Mouse (Mus musculus) Muller cell, postnatal 12 days (primary cell): ENCODE data around the gene Cyp2w1.

Experiments used
- DNase-seq: peaks from one replicate; pipeline ENCODE4 v3.0.0-alpha.2; 2015; ENCODE audit errors: inconsistent ontology term

The Cyp2w1 gene

GRCm38 (mm10) chr5:139364911-139365571 is 12.6 kb downstream of the Cyp2w1 start:
- DNase-seq = no peak

DNA sequence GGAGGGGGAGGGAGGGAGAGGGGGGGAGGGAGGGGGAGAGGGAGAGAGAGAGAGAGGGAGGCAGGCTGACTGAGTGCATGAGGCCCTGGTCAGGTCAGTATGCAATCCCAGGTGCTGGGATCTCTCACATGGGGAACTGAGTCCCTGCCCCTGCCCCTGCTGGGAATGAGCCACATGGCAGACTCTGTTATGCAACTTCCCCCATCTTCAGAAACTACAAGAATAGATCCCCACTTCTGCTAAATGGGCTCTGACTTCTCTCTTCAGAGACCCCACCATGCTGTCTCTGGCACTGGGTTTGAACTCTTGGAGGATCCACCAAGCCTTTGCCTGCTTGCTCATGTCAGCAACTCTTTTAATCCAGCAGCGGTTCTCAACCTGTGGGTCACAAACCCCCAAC is 13.4 kb downstream of the Cyp2w1 start:
- DNase-seq = no peak

DNA sequence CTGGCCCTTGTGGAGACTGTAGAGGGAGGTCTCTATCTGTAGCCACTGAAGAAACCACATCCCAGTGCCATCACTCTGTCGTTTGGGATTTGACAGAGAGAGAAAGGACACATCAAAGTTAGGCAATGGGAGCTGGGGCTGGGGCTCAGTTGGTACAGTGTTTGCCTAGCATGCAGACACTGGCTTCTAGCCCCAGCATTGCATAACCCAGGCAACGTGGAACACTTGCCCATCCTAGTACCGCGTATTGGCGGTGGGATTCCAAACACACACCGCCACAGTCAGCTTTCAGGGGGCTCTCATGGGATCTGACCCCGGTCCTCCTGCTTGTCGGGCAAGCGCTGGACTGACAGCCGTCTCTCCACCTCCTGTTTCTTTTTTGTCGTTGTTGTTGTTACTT is 14.1 kb downstream of the Cyp2w1 start:
- no peak for DNase-seq

- DNase-seq = no peak
Measured at GRCm38 (mm10) chr5:139367884-139368458, 15.6 kb downstream of the Cyp2w1 start.

- DNase-seq = no peak
Measured at GRCm38 (mm10) chr5:139368638-139369320, 16.4 kb downstream of the Cyp2w1 start.

DNA sequence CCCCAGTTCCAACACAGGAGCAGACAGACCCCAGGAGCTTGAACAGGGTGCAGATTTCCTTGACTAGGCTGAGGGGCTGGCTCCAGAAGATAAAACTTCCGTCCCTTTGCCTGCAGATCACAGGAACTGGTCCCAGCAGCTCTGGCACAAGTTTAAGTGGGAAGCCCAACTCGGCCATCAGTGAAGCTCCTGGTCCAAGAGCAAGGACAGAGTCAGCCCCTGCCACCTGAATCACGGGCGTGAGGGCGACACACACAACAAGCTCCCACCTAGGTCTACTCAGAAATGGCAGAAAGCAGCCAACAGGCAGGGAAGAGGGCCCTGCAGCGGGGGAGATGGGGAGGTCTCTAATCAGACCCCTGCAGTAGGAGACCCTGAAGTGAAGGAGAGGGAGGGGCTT is 17.9 kb downstream of the Cyp2w1 start:
- DNase-seq = no peak

DNA sequence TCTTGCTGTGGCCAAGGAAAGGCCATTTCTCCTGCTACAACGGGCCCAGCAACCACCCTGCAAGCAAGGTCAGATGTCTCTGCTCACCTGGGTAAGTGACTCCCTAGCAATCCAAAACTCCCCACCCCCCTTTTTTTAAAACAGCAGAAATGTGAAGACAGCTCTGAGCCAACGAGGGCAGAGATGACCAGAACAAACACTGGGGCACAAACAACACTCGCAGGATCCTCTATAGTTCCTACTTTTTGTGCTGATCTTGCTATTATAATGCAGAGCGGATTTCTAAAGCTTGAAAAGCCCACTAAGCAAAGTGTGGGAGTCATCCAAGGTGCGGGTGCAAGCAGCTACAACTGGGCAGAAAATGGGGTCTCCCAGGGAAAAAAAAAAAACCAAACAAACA is 18.7 kb downstream of the Cyp2w1 start:
- no peak for DNase-seq

DNA sequence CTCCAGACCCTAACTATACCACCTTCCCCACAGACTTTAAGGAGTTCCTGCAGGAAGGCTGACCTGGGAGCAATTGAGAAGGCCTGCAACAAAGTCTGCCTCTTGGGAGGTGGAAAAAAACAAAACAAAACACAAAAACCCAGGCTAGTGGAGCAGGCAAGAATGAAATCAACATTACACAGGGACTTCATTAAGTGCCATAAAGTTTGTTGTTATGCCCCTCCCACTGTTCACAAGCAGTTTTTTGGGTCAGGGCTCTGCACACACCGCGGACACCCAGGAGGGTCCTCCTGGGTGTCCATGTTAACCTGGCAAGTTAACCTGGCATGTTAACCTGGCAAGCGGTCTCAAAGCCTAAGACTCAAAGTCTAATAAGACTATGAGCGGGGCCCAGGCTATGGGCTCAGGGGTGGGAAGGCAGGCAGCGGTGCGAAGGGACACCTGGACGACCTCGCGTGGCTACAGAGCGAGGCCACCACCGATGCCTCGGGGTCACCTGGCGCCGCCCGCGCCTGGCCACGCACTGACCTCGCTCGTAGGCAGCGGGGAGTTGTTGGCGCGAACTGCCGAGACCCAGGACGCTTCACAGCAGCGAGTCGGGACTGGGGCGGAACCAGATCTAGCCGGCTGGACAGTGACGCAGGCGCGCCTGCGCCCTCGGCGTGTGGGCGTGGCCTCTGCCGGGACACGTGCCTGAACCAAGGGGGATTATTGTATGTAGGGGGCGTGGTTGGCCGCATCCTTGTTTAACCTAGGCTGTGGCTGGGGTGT is 19.4 kb downstream of the Cyp2w1 start:
- DNase-seq = peak; percentile 92

DNA sequence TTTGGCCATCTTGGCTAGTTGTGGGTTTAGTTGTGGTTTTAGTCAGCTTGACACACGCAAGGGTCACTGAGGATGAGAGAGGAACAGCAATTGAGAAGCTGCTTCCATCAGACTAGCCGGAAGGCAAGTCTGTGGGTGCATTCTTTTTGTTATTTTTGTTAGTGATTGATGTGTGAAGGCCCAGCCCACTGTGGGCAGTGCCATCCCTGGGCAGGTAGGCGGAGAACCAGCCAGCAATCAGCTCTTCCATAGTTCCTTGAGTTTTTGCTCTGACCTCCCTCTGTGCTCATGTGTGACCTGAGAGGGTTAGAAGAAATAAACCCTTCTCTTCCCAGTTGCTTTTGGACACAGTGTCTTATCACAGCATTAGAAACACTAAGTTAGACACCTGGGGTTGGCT is 20.7 kb downstream of the Cyp2w1 start:
- DNase-seq = no peak

GRCm38 (mm10) chr5:139373889-139374444 is 21.6 kb downstream of the Cyp2w1 start:
- DNase-seq = no peak

- DNase-seq = no peak
Measured at GRCm38 (mm10) chr5:139374841-139375240, 22.4 kb downstream of the Cyp2w1 start.

GRCm38 (mm10) chr5:139377468-139378270 is 25.3 kb downstream of the Cyp2w1 start, which contains the start of gene Gpr146:
Gene Gpr146 (plus strand): TSS chr5:139377697.
- DNase-seq = peak; percentile 63

- no peak for DNase-seq
Measured at GRCm38 (mm10) chr5:139378271-139378556, 25.8 kb downstream of the Cyp2w1 start.

- DNase-seq = peak; percentile 95
Measured at GRCm38 (mm10) chr5:139378986-139379629, 26.7 kb downstream of the Cyp2w1 start.

DNA sequence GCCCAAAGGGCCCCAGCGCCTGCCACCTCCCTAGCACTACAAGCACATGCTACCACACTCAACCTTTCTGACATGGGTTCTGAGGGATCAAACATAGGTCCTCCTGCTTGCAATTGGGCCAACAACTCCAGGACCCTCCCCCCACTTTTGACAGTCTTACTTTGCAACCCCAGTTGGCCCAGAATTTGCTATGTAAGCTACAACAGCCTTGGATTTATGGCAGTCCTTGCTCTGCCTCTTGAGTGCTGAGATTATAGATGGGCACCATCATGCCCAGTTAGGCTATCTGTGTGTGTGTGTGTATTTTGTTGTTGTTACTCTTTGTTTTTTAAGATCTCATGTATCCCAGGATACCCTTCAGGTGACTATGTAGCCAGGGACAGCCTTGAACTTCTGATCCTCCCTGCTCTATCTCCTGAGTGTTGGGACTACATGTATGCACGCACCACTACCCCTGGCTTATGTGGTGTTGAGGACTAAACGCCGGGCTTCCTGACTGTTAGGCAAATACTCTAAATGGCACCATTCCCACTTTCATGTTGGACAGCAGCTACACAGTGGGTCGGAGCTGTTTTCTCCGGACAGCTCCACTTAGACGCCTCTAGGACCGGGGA is 27.5 kb downstream of the Cyp2w1 start:
- DNase-seq = no peak

GRCm38 (mm10) chr5:139380385-139381248 is 28.2 kb downstream of the Cyp2w1 start:
- DNase-seq = peak; percentile 96

DNA sequence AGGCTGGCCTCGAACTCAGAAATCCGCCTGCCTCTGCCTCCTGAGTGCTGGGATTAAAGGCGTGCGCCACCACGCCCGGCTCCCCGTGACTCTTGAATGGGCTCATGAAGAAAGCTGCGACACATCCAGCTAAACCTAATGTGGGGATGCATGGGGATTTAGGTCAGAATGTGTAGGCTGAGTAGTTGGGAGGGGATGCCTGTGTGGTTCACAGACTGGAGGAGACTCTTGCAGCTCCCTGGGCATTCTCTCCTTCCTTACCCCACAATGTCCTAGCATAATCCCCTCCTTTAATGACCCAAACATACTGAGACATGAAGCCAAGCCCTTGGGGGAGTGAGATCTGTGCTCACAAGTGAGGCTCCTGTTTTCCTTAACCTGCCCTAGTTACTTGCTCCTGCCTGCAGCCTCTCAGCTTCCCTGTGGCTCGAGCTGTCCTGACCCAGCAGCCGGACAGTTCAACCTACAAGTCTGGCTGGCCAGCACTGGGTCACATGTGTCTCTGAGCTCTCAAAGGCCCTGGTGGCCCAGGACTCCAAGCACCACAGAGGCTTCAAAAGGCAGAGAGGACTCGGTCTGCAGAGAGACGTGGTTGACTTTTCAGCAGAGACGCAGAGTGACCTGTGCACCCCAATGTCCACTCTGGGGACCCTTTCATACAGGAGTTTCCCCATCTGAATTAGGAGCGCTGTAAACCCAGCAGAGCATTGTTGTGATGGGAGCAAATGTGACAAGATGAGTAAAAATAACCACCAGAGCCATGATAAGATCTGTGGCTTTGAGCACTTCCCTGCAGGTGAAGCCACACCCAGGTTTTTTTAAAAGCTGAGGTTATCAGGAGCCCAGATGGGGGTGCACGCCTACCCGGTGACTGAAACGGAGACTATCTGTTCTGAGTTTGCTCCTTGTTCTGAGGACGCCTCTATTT is 29.4 kb downstream of the Cyp2w1 start:
- no peak for DNase-seq

DNA sequence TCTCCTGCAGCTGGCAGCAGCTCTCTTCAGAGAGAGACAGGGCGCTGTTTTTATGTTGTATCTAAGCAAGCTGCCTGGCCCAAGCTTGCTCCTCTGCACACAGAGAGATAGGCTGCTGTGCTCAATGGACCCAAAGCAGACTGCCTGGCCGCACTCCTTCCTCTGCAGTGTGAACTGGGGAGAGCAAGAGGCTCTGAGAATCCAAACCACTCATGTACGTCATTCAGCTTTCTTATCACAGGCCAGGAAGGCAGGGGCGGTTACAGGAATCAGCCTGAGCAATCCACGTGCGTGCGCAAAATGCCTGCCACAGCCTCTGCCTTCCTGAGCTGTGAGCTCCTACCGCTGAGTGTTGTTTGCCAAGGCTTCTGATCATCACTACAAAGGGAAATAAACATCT is 30.3 kb downstream of the Cyp2w1 start:
- no peak for DNase-seq
